9 mouse cellular contexts compared by ENCODE assay signal in genomic region chr5:146792140-146792791, GRCm38 (mm10). TPM values are rescaled to one million over a fixed set of nuclear protein-coding genes. Genes with fewer than 3 reads are reported as not detected.
DNase-seq lines count a peak whose midpoint lies in the region; ATAC-seq lines count a peak whose summit lies in the region.
"Had no signal": no experiment of that assay in that cellular context is flagged by ENCODE, and none has a peak within 500 bp of the region (broad histone marks: within the 10 kb centered on the region; RNA-seq: fewer than 3 reads in every experiment).

No protein-coding gene starts in this region.

- DNase-seq in heart, adult 9 months (ENCODE audit: low spot score in 2 of 2) = peak; percentile 35 to 38
- no peak for DNase-seq in heart, postnatal 4 days
- DNase-seq in 416B (ENCODE audit: low read depth) = peak; percentile 70
- no peak for DNase-seq in left cerebral cortex, postnatal 10 days (ENCODE audit: extremely low spot score in 1 of 2, low spot score in 2 of 2)
- DNase-seq in layer of hippocampus, adult 8-10 months (ENCODE audit: low spot score in 2 of 2) = no peak
- no peak for DNase-seq in spleen, adult 18-20 months

- no peaks in the 10 kb centered on the region for H3K36me3 ChIP-seq in embryonic facial prominence, embryonic 13.5 days
- no peaks in the 10 kb centered on the region for H3K36me3 ChIP-seq in liver, embryonic 15.5 days (replicated peaks)

- no peak overlapping the region for H3K27ac ChIP-seq in embryonic facial prominence, embryonic 13.5 days
- no peak overlapping the region; the same call in 1 of the 2 replicates for H3K27ac ChIP-seq in liver, embryonic 15.5 days (replicated peaks)

- 58% methylated on average over 7 of the region's 7 CpGs for WGBS in embryonic facial prominence, embryonic 13.5 days
- WGBS in liver, embryonic 15.5 days (ENCODE audit: insufficient replicate concordance) = 63% methylated on average over 7 of the region's 7 CpGs

- no peaks in the 10 kb centered on the region for H3K9me3 ChIP-seq in embryonic facial prominence, embryonic 13.5 days
- H3K9me3 ChIP-seq in liver, embryonic 15.5 days (replicated peaks) = no peaks in the 10 kb centered on the region

- H3K9ac ChIP-seq in embryonic facial prominence, embryonic 13.5 days = no peak overlapping the region
- H3K9ac ChIP-seq in liver, embryonic 15.5 days = 0 out of 2 replicates have a peak overlapping the region, but pooled peaks have one; percentile 9

- no peak overlapping the region for H3K4me3 ChIP-seq in embryonic facial prominence, embryonic 13.5 days
- 0 out of 2 replicates have a peak overlapping the region, but pooled peaks have one; percentile 90 for H3K4me3 ChIP-seq in liver, embryonic 15.5 days (replicated peaks)

- H3K27me3 ChIP-seq in embryonic facial prominence, embryonic 13.5 days = no peaks in the 10 kb centered on the region
- no peaks in the 10 kb centered on the region for H3K27me3 ChIP-seq in liver, embryonic 15.5 days
- H3K27me3 ChIP-seq: Patski had no signal

- H3K4me1 ChIP-seq in embryonic facial prominence, embryonic 13.5 days = peaks cover 25% of the 10 kb centered on the region
- H3K4me1 ChIP-seq in liver, embryonic 15.5 days (replicated peaks) = peaks cover 76% of the 10 kb centered on the region

- no peak for ATAC-seq in embryonic facial prominence, embryonic 13.5 days (ENCODE audit: insufficient number of reproducible peaks, insufficient read depth, low FRiP score, low TSS enrichment, low read depth)
- no peak for ATAC-seq in liver, embryonic 15.5 days (ENCODE audit: insufficient read depth)
- ATAC-seq: Patski had no signal

- H3K4me2 ChIP-seq in embryonic facial prominence, embryonic 13.5 days = peak overlapping the region; percentile 66; the same call in 1 of the 2 replicates
- peak overlapping the region; percentile 95 for H3K4me2 ChIP-seq in liver, embryonic 15.5 days

- intact Hi-C loops in left cerebral cortex, postnatal 10 days (cut with DNase I) = no loop called here

RNA-seq across cellular contexts. Expression of gene Usp12, which starts 2.5 kb away (rescaled TPM):
- 10 to 100 TPM; 18.5 to 20.5 TPM for total RNA-seq in heart, postnatal 4 days (2021)
- polyA plus RNA-seq in embryonic facial prominence, embryonic 13.5 days (2015; fragmentation: Nextera tagmentation; extraction: Ambion mirVana) = 13.0 and 15.9 TPM in 2 replicates
- polyA plus RNA-seq in liver, embryonic 15.5 days (2015; fragmentation: Nextera tagmentation; extraction: Ambion mirVana) = 7.5 and 7.6 TPM in 2 replicates
- 10 to 100 TPM; 55.8 to 59.0 TPM for total RNA-seq in left cerebral cortex, postnatal 10 days (2021)
- total RNA-seq in layer of hippocampus, adult 8-10 months (2022) = 10 to 100 TPM; 52.3 to 61.4 (median 57.4) TPM

RNA-seq across cellular contexts. Expression of gene Rpl21, which starts 40.4 kb away (rescaled TPM):
- total RNA-seq in heart, postnatal 4 days (2021) = 100 to 1,000 TPM; 187 to 214 TPM
- 568 and 633 TPM in 2 replicates for polyA plus RNA-seq in embryonic facial prominence, embryonic 13.5 days (2015; fragmentation: Nextera tagmentation; extraction: Ambion mirVana)
- 224 and 276 TPM in 2 replicates for polyA plus RNA-seq in liver, embryonic 15.5 days (2015; fragmentation: Nextera tagmentation; extraction: Ambion mirVana)
- total RNA-seq in left cerebral cortex, postnatal 10 days (2021) = 100 to 1,000 TPM; 183 to 190 TPM
- 100 to 1,000 TPM; 157 to 258 (median 206) TPM for total RNA-seq in layer of hippocampus, adult 8-10 months (2022)

RNA-seq across cellular contexts. Expression of gene Rasl11a, which starts 52.6 kb away (rescaled TPM):
- total RNA-seq in heart, postnatal 4 days (2021) = 1 to 10 TPM; 6.0 to 6.6 TPM
- polyA plus RNA-seq in embryonic facial prominence, embryonic 13.5 days (2015; fragmentation: Nextera tagmentation; extraction: Ambion mirVana) = 12.4 and 14.6 TPM in 2 replicates
- polyA plus RNA-seq in liver, embryonic 15.5 days (2015; fragmentation: Nextera tagmentation; extraction: Ambion mirVana) = 1.8 and 2.1 TPM in 2 replicates
- total RNA-seq in left cerebral cortex, postnatal 10 days (2021) = 10 to 100 TPM in 1 of 2 experiments, 1 to 10 TPM in 1; 9.2 to 12.2 TPM
- total RNA-seq in layer of hippocampus, adult 8-10 months (2022) = 10 to 100 TPM; 10.8 to 15.0 (median 11.9) TPM

Comparison
In these comparisons a context has a peak if more than half of its experiments do, and no peak if none do; other contexts are left out.
1. DNase-seq: peak in heart, adult 9 months (2 of 2) and 416B (single experiment); none in heart, postnatal 4 days (single experiment), left cerebral cortex, postnatal 10 days (0 of 2), layer of hippocampus, adult 8-10 months (0 of 2) and spleen, adult 18-20 months (0 of 2).